Mouse (Mus musculus) kidney, adult 2 months (tissue): ENCODE results near the gene Tln2. TPM values are rescaled to one million over a fixed set of nuclear protein-coding genes. Genes with fewer than 3 reads are reported as not detected.
A peak's percentile ranks its signal among the peaks of the same experiment; 100 is the strongest.
"Not testable (repeated sequence)": the region's sequence is repeated elsewhere in the genome, so short reads cannot be mapped to it uniquely, and the experiment has no call there.

Experiments used
- DNase-seq: peaks from one replicate; pipeline ENCODE4 v3.0.0; 2021
- H3K27ac ChIP-seq: fragments of 200-500 bp; 2 replicates; pipeline ENCODE4 v1.5.1; 2012; ENCODE audit warnings: low read depth, low read length, control low read depth, inconsistent platforms; ENCODE audit not compliant: insufficient read depth
- H3K27me3 ChIP-seq: fragments of 200-500 bp; replicated peaks from 2 replicates; pipeline ENCODE4 v1.6.1; 2012; ENCODE audit warnings: mild to moderate bottlenecking, moderate library complexity, low read length, inconsistent platforms; ENCODE audit not compliant: control insufficient read depth, insufficient read depth
- H3K36me3 ChIP-seq: fragments of 200-500 bp; 2 replicates; pipeline ENCODE4 v1.6.1; 2012; ENCODE audit warnings: mild to moderate bottlenecking, moderate library complexity, low read length, inconsistent platforms; ENCODE audit not compliant: control insufficient read depth, insufficient read depth
- H3K4me1 ChIP-seq: fragments of 200-500 bp; 2 replicates; pipeline ENCODE4 v1.6.1; 2011; ENCODE audit warnings: low read length; ENCODE audit not compliant: control insufficient read depth, insufficient read depth
- H3K4me3 ChIP-seq: fragments of 200-500 bp; 2 replicates; pipeline ENCODE4 v1.5.1; 2011; ENCODE audit warnings: mild to moderate bottlenecking, low read depth, low read length, control low read depth; ENCODE audit not compliant: insufficient read depth
- CTCF ChIP-seq: fragments of 200-500 bp; conservative IDR thresholded peaks from 2 replicates; pipeline ENCODE4 v1.5.1; 2011; ENCODE audit warnings: low read depth, mild to moderate bottlenecking, control low read depth, low read length, moderate library complexity, mixed read lengths; ENCODE audit not compliant: insufficient read depth, insufficient read length
- POLR2A ChIP-seq: fragments of 200-500 bp; IDR thresholded peaks from one replicate; pipeline ENCODE4 v1.6.1; 2011; ENCODE audit warnings: low read depth, low read length, control low read depth
- WGBS: fragments of 180-500 bp; shearing (Covaris S2); methylation state at CpG from one replicate; pipeline ENCODE4 v1.1.7; 2018; 5-methylcytosine and 5-hydroxymethylcytosine counted together
- polyA plus RNA-seq: library from polyadenylated mRNA; depleted of rRNA; stranded (reverse); fragments of >200 nt; gene quantifications from 2 replicates; pipeline ENCODE4 v1.2.3, GENCODE M21; 2012

Gene Tln2
- polyA plus RNA-seq, 1 experiment = 113 TPM

GRCm38 (mm10) chr9:67300346-67300745 lies 259.2 kb downstream of the Tln2 start:
- 47% methylated on average over 3 of the region's 3 CpGs for WGBS
- H3K4me1 ChIP-seq = peaks cover 28% of the 10 kb centered on the region; the same call in 1 of the 2 replicates
- DNase-seq = no peak
- H3K27ac ChIP-seq = peak overlapping the region; percentile 83
- H3K27me3 ChIP-seq = no peaks in the 10 kb centered on the region
- no peak overlapping the region for H3K4me3 ChIP-seq
- TF ChIP-seq CTCF (no peak), POLR2A (no peak)
- peaks cover 2% of the 10 kb centered on the region; the same call in 1 of the 2 replicates for H3K36me3 ChIP-seq

DNA sequence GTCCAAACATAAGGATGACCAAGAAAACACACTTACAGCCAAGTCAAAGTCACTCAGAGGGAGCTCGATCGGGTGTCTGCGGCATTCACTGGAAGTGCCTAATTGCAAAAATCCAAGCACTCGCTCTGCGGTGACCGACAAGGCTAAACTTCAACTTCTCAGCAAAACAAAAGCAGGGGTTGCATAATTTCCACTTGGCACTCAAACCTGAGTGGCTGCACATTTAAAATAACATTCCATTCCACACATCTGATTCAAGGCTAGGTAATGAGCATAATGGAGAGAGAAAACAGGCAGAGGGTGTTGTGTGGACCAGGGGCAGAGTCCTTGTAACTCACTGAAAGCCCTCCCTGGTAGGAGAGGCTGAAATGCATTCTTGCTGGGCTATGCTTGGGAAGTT lies 260.3 kb downstream of the Tln2 start:
- Histone ChIP-seq H3K27me3 (no peaks in the 10 kb centered on the region), H3K4me1 (peaks cover 22% of the 10 kb centered on the region; the same call in 1 of the 2 replicates), H3K27ac (peak overlapping the region; percentile 89), H3K36me3 (peaks cover 2% of the 10 kb centered on the region; the same call in 1 of the 2 replicates), H3K4me3 (peak overlapping the region; percentile 39)
- DNase-seq = peak; percentile 92
- WGBS = 35% methylated on average over 6 of the region's 6 CpGs
- TF ChIP-seq POLR2A (no peak), CTCF (no peak)

DNA sequence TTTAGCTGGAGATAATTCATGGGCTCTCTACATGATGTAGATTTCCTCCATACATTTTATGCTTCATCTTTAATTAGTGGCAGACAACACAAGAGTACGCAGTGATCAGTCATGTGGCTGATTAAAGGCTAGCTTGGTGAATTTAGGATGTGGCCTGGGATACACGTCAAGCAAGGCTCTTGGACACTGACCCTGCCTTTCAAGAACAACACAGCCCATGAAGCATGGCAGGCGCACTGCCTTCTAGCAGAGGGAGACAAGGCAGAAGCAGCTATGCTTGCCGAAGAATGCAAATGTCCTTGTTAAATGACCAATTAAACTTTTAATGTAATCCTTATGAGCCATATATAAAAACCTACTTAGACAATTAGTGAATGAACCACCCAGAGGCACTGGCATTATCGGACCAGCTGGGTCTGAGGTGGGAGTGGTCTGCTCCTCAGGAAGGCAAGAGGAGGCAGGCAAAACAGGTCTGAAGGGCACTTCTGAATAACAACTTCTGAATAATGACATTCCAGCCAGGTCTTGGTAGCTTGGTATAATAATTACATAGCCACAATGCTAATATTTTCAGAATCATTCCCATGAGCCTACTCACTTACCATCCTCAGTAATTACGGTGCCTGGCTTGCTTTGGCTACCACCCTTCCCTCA lies 262.1 kb downstream of the Tln2 start:
- peaks cover 14% of the 10 kb centered on the region; the same call in 1 of the 2 replicates for H3K4me1 ChIP-seq
- TF ChIP-seq CTCF (no peak), POLR2A (no peak)
- peak; percentile 83 for DNase-seq
- H3K36me3 ChIP-seq = peaks cover 4% of the 10 kb centered on the region; the same call in 1 of the 2 replicates
- 47% methylated on average over 6 of the region's 6 CpGs for WGBS
- H3K27ac ChIP-seq = peak overlapping the region; percentile 89
- no peaks in the 10 kb centered on the region for H3K27me3 ChIP-seq
- peak overlapping the region; percentile 39 for H3K4me3 ChIP-seq

DNA sequence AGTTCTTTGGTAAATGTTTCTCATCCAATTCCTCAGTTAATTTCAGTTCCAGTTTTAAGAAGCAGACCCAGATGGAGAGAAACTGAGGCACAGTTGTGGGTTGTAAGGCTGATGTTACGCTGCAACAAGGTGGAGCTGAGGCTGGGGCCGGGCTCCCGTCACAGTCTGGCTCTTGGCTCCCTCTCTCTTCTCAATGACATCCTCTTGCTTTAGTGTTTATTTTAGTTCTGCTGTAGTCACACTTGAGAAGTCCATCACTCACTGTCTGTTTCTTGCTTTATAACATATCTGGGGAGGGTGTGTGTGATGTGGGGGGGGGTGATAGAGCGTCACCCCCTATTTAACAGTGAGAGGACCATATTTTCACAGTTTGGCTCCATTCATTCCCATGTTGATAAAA lies 272.0 kb downstream of the Tln2 start:
- TF ChIP-seq POLR2A (no peak), CTCF (no peak)
- no peak for DNase-seq
- 79% methylated on average over 4 of the region's 4 CpGs for WGBS
- no peaks in the 10 kb centered on the region for H3K4me1 ChIP-seq
- no peaks in the 10 kb centered on the region for H3K27me3 ChIP-seq
- no peak overlapping the region for H3K27ac ChIP-seq
- H3K4me3 ChIP-seq = no peak overlapping the region
- H3K36me3 ChIP-seq = peaks cover 6% of the 10 kb centered on the region

GRCm38 (mm10) chr9:67286801-67287200 lies 272.7 kb downstream of the Tln2 start:
- no peaks in the 10 kb centered on the region for H3K27me3 ChIP-seq
- 97% methylated on average over 3 of the region's 3 CpGs for WGBS
- H3K36me3 ChIP-seq = peaks cover 6% of the 10 kb centered on the region
- TF ChIP-seq POLR2A (no peak), CTCF (no peak)
- no peak overlapping the region for H3K4me3 ChIP-seq
- no peak overlapping the region for H3K27ac ChIP-seq
- DNase-seq = no peak
- H3K4me1 ChIP-seq = no peaks in the 10 kb centered on the region

DNA sequence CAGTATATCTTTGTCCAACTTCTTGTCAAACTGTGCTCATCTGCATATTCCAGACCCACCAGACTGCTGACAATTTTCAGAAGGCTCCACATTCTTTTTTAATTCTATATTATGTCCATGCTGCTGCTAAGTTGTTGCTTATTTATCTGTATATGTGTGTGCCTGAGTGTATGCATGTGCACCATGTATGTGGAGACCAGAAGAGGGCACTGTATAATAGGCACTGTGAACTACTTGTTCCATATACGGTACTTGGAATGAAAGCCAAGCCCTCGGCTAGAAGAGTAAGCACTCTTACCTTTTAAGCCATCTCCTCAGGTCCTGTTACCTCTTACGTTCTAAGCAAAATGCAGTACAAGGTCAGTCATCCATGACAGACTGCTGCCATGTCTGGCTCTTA lies 274.0 kb downstream of the Tln2 start:
- 35% methylated on average over 3 of the region's 3 CpGs for WGBS
- no peaks in the 10 kb centered on the region for H3K27me3 ChIP-seq
- H3K27ac ChIP-seq = no peak overlapping the region
- H3K36me3 ChIP-seq = peaks cover 6% of the 10 kb centered on the region
- no peak overlapping the region for H3K4me3 ChIP-seq
- DNase-seq = no peak
- no peaks in the 10 kb centered on the region for H3K4me1 ChIP-seq
- TF ChIP-seq POLR2A (no peak), CTCF (no peak)

DNA sequence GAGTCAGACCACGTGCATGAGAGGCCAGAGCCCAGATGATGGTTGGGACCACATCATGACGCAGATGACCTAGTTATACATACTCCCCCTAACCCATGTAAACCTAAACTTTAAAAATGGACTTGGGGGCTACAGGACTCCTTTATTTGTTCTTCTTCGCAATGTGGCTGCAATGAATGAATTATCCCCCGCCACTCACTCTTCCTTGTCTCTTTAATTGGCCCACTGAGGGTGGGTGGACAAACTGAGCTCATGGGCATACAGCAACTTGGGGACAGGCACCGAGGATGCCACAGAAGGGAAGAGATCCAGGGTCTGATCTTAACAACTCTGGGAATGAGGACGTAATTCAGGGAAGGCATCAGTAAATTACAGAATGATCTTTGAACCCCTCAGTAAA lies 277.7 kb downstream of the Tln2 start:
- H3K36me3 ChIP-seq = peaks cover 6% of the 10 kb centered on the region
- no peaks in the 10 kb centered on the region for H3K4me1 ChIP-seq
- WGBS = 75% methylated on average over 6 of the region's 6 CpGs
- H3K4me3 ChIP-seq = no peak overlapping the region
- H3K27me3 ChIP-seq = no peaks in the 10 kb centered on the region
- DNase-seq = no peak
- H3K27ac ChIP-seq = no peak overlapping the region
- no peak for TF ChIP-seq CTCF
- no peak for TF ChIP-seq POLR2A

- H3K4me3 ChIP-seq, H3K36me3 ChIP-seq, H3K4me1 ChIP-seq, H3K27me3 ChIP-seq, H3K27ac ChIP-seq, DNase-seq: not testable (repeated sequence)
Observed at GRCm38 (mm10) chr9:67280311-67280710, 279.2 kb downstream of the Tln2 start.
